Mouse (Mus musculus): ENCODE data around the gene Gimap3. TPM values are rescaled to one million over a fixed set of nuclear protein-coding genes. Genes with fewer than 3 reads are reported as not detected.

The Gimap3 gene
- polyA plus RNA-seq, 1 experiment from 2014 or later = 0.14 TPM

DNA sequence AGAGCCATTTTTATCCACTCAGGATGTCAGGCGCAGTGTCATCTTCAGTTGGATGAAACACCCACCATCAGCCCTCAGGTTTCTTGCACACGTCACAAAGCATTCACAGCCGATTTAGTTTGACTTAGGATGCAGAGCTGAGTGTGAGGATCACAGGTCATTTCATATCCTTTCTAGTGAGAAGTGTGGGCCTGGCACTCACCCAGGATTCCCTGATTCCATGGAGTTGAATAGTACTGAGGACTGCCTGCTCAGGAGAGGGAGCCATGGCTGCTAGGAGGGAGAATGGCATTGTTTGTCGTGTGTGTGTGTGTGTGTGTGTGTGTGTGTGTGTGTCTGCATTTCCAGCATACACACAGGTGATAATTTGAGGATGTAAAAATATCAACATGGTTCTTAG lies 50.3 kb downstream of the Gimap3 start:
- no peak overlapping the region for H3K4me3 ChIP-seq (replicated peaks; ENCODE audit: low read length)
- WGBS = 76% methylated on average over 4 of the region's 4 CpGs
- ATAC-seq (ENCODE audit: insufficient read depth, low FRiP score) = no peak
- no peaks in the 10 kb centered on the region for H3K27me3 ChIP-seq (ENCODE audit: control insufficient read depth, insufficient read depth, low read length)
- H3K4me2 ChIP-seq (ENCODE audit: low read depth, low read length) = no peak overlapping the region
- no peak overlapping the region for H3K9ac ChIP-seq (ENCODE audit: low read length)
- H3K36me3 ChIP-seq (ENCODE audit: control insufficient read depth, insufficient read depth, low read length) = no peaks in the 10 kb centered on the region
- H3K27ac ChIP-seq (ENCODE audit: low read length) = no peak overlapping the region
- no peaks in the 10 kb centered on the region for H3K4me1 ChIP-seq (ENCODE audit: control insufficient read depth, insufficient read depth, low read length)
- no peaks in the 10 kb centered on the region for H3K9me3 ChIP-seq (replicated peaks; ENCODE audit: control insufficient read depth, low read length)

DNA sequence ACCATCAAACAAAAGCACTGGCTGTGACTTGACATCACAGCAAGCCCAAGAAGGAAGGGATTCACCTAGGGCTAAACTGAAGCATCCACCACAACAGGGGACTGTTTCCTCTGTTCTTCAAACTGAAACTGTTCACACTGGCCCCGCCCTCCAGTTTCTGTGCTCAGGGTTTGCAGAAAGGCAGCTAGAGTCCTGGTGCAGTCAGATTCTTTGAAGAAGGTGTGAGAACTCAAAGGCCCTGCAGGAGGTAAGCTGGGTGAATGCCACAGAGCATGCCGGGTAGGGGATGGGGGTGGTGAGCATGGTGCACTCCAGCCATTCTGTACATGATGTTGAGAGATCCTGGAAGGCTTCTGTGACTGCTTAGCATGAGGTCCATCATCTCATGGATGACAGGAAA lies 52.2 kb downstream of the Gimap3 start, which contains the start of the genes Gm28053 and Gimap7:
TSS of gene Gm28053 (plus strand) at position 153 of the 400 bp plus-strand sequence.
TSS of gene Gimap7 (plus strand) at position 167 of the 400 bp plus-strand sequence.
- no peak within 1 kb of the TSS for H3K4me2 ChIP-seq (ENCODE audit: low read depth, low read length)
- H3K4me3 ChIP-seq (replicated peaks; ENCODE audit: low read length) = no peak within 1 kb of the TSS
- H3K27ac ChIP-seq (ENCODE audit: low read length) = no peak within 1 kb of the TSS
- 53% methylated on average over 2 of the region's 2 CpGs for WGBS
- H3K9ac ChIP-seq (ENCODE audit: low read length) = no peak within 1 kb of the TSS
- no peak for ATAC-seq (ENCODE audit: insufficient read depth, low FRiP score)
- H3K27me3 ChIP-seq (ENCODE audit: control insufficient read depth, insufficient read depth, low read length) = no peaks in the 10 kb centered on the region
- H3K4me1 ChIP-seq (ENCODE audit: control insufficient read depth, insufficient read depth, low read length) = no peaks in the 10 kb centered on the region
- no peaks in the 10 kb centered on the region for H3K36me3 ChIP-seq (ENCODE audit: control insufficient read depth, insufficient read depth, low read length)
- no peaks in the 10 kb centered on the region for H3K9me3 ChIP-seq (replicated peaks; ENCODE audit: control insufficient read depth, low read length)

Other genes with a start within 250 kb of the Gimap3 start
- gene Atp6v0e2, start 233.2 kb downstream of the Gimap3 start, polyA plus RNA-seq (2015; fragmentation: Nextera tagmentation; extraction: Ambion mirVana) = 23.3 and 25.7 TPM in 2 replicates
- gene Lrrc61, start 216.1 kb downstream of the Gimap3 start, polyA plus RNA-seq (2015; fragmentation: Nextera tagmentation; extraction: Ambion mirVana) = 7.5 and 9.6 TPM in 2 replicates
- 122 and 128 TPM in 2 replicates for gene Rarres2, start 198.1 kb downstream of the Gimap3 start, polyA plus RNA-seq (2015; fragmentation: Nextera tagmentation; extraction: Ambion mirVana)
- not detected in 2 replicates for gene Gm45021, start 181.2 kb downstream of the Gimap3 start, polyA plus RNA-seq (2015; fragmentation: Nextera tagmentation; extraction: Ambion mirVana)
- 25.7 and 28.0 TPM in 2 replicates for gene Repin1, start 177.0 kb downstream of the Gimap3 start, polyA plus RNA-seq (2015; fragmentation: Nextera tagmentation; extraction: Ambion mirVana)
- 0.70 and 1.8 TPM in 2 replicates for gene Gm44965, start 176.9 kb downstream of the Gimap3 start, polyA plus RNA-seq (2015; fragmentation: Nextera tagmentation; extraction: Ambion mirVana)
- 5.2 and 5.9 TPM in 2 replicates for gene Zfp775, start 168.8 kb downstream of the Gimap3 start, polyA plus RNA-seq (2015; fragmentation: Nextera tagmentation; extraction: Ambion mirVana)
- 1.1 and 1.3 TPM in 2 replicates for gene AI854703, start 144.1 kb downstream of the Gimap3 start, polyA plus RNA-seq (2015; fragmentation: Nextera tagmentation; extraction: Ambion mirVana)
- gene Gimap8, start 123.6 kb downstream of the Gimap3 start, polyA plus RNA-seq (2015; fragmentation: Nextera tagmentation; extraction: Ambion mirVana) = 1.6 and 1.8 TPM in 2 replicates
- gene Gimap9, start 94.7 kb downstream of the Gimap3 start, polyA plus RNA-seq (2015; fragmentation: Nextera tagmentation; extraction: Ambion mirVana) = 8.9 and 9.8 TPM in 2 replicates
- gene Gimap4, start 86.3 kb downstream of the Gimap3 start, polyA plus RNA-seq (2015; fragmentation: Nextera tagmentation; extraction: Ambion mirVana) = 19.3 and 22.2 TPM in 2 replicates
- gene Gimap6, start 62.6 kb downstream of the Gimap3 start, polyA plus RNA-seq (2015; fragmentation: Nextera tagmentation; extraction: Ambion mirVana) = 22.2 and 22.5 TPM in 2 replicates
- gene Gm28053, start 52.2 kb downstream of the Gimap3 start, polyA plus RNA-seq (2015; fragmentation: Nextera tagmentation; extraction: Ambion mirVana) = 2.5 and 3.2 TPM in 2 replicates
- gene Gimap7, start 52.2 kb downstream of the Gimap3 start, polyA plus RNA-seq (2015; fragmentation: Nextera tagmentation; extraction: Ambion mirVana) = 0.14 TPM in 1 of 2 replicates, not detected in the other
- 15.7 and 19.7 TPM in 2 replicates for gene Gimap1, start 31.8 kb downstream of the Gimap3 start, polyA plus RNA-seq (2015; fragmentation: Nextera tagmentation; extraction: Ambion mirVana)
- 6.9 and 8.1 TPM in 2 replicates for gene Gimap5, start 24.7 kb downstream of the Gimap3 start, polyA plus RNA-seq (2015; fragmentation: Nextera tagmentation; extraction: Ambion mirVana)
- gene Tmem176a, start 70.1 kb upstream of the Gimap3 start, polyA plus RNA-seq (2015; fragmentation: Nextera tagmentation; extraction: Ambion mirVana) = 157 and 176 TPM in 2 replicates
- gene Tmem176b, start 70.6 kb upstream of the Gimap3 start, polyA plus RNA-seq (2015; fragmentation: Nextera tagmentation; extraction: Ambion mirVana) = 302 and 332 TPM in 2 replicates
- gene Aoc1, start 102.0 kb upstream of the Gimap3 start, polyA plus RNA-seq (2015; fragmentation: Nextera tagmentation; extraction: Ambion mirVana) = 2.5 and 4.6 TPM in 2 replicates
- gene 1600015I10Rik, start 159.0 kb upstream of the Gimap3 start, polyA plus RNA-seq (2015; fragmentation: Nextera tagmentation; extraction: Ambion mirVana) = not detected in 2 replicates
- not detected in 2 replicates for gene Doxl2, start 204.1 kb upstream of the Gimap3 start, polyA plus RNA-seq (2015; fragmentation: Nextera tagmentation; extraction: Ambion mirVana)
- gene Svs1, start 216.0 kb upstream of the Gimap3 start, polyA plus RNA-seq (2015; fragmentation: Nextera tagmentation; extraction: Ambion mirVana) = not detected in 2 replicates